Mouse (Mus musculus) adrenal gland, postnatal 14 days (tissue): ENCODE measurements at regions not wholly inside any gene's neighbourhood (a gene's known extent, or its start where the extent isn't known, plus 50 kb on each side); places are given as distances from the start of the nearest gene placed in this dataset.

Experiments used
- DNase-seq: peaks from one replicate; pipeline ENCODE4 v3.0.0; 2021; ENCODE audit warnings: mixed read lengths

DNA sequence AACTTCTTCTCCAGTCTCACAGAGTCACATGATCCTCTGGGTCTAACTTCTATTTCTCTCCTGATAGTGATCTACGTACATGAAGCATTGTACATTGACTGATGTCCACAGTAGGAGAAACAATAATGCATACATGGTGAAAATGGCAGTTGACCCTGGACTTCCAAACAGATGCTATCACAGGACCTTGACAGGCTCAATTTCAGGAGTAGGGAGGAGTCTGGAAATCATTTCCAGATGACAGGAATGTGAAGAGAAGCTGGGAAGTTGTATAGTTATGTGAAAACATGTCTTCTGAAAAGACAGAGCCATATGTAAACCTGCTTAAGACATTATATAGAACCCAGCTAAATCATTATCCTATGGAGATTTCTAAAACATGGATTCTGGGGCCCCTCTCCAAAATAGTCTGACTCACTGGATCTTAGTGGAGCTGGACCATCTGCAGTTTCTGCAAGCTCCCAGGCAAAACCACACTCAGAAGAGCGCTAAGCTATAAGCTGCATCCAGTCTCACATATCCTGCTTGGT lies 322.3 kb upstream of the Ldb2 start:
- DNase-seq: no peak

- no peak for DNase-seq
Measured at GRCm38 (mm10) chr5:45119757-45120156, 320.3 kb upstream of the Ldb2 start.

- DNase-seq: no peak
Measured at GRCm38 (mm10) chr5:45111246-45111645, 311.8 kb upstream of the Ldb2 start.

GRCm38 (mm10) chr5:45110797-45111196 lies 311.3 kb upstream of the Ldb2 start:
- DNase-seq: no peak

GRCm38 (mm10) chr5:45105236-45105816 lies 305.8 kb upstream of the Ldb2 start:
- no peak for DNase-seq

DNA sequence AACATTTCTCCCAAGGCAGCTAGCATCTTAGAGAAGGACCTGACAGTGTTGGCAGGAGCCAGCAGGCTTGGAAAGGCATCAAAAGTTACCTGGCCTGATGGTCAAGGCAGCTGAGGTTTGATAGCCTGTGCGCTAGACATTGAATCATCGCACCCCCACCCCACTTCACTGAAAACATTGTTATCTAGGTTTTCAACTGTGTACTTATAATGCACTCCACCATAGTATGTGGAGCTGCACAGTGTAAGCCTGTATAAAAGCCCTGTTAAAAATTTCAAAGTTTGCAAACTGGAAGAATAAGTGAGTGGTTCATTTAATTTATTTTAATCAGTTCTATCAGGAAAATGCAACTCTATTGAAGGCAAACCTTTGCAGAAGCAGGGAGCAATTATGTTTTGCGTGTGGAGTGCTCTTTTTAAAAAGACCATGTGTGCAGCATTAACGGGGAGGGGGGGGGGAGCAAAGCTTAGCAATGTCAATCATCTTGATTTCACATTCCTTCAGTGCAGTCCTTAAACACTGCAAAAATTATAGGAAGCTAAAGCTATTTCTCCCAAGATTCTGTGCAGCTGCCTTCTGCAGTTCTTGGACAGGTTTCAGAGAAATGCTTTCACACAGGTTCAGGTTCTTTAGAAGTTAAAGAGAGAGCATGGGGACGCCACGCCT lies 304.4 kb upstream of the Ldb2 start:
- DNase-seq: no peak

GRCm38 (mm10) chr5:45102661-45103060 lies 303.2 kb upstream of the Ldb2 start:
- DNase-seq: no peak

DNA sequence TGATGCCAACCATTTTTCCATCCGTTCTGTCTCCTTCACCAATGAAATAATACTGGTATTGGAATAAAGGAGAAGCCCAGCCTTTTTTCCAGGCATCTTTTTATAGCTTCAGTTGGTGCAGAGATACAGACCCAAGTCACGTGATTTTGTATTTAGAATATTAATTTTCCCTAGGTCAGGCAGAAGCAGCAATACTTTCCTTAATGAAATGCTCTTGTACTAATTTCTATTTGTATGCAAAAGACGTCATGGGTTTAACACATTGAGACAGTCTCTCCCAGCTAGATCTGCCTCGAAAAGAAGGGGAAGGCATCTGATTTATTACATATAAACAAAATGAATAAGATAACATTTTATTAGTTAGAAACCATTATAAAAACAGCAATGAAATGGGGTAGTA lies 302.3 kb upstream of the Ldb2 start:
- no peak for DNase-seq

DNA sequence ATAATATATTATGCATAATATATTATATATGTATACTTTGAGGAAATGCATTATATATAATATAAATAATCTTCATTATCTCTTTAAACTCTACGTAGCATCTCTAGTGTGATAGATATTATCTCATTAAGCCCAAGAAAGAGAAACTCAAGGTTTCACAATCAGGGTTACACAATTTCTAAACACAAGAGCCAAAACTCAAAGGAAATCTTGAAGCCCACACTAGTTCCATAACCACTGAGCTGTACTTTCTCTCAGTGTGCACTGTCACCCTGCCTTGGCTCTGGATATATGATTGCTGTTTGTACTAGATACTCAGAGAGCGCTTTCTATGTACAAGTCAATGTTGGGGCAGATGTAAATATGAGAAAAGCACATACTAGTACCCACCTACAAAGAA lies 299.6 kb upstream of the Ldb2 start:
- no peak for DNase-seq

DNA sequence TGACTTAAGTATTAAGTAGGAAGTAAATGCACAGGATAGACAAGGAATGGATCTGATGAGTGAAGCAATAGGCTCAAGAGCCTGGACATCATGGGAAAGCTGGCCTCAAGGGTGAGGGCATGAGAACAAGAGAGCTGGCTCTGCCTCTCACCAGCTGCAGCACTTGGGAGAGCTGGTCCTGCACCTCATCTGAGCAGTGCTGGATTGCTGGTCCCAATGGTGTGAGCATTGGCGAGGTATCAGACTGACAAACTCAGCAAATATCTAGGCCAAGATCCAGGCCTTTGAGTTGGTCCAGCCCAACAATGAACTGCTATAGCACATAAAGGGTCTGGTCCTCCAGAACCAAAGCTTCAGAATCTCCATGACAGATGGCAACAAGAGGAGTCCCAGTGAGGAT lies 298.5 kb upstream of the Ldb2 start:
- no peak for DNase-seq

- peak; percentile 4 for DNase-seq
Measured at GRCm38 (mm10) chr5:45084741-45085140, 285.3 kb upstream of the Ldb2 start.

DNA sequence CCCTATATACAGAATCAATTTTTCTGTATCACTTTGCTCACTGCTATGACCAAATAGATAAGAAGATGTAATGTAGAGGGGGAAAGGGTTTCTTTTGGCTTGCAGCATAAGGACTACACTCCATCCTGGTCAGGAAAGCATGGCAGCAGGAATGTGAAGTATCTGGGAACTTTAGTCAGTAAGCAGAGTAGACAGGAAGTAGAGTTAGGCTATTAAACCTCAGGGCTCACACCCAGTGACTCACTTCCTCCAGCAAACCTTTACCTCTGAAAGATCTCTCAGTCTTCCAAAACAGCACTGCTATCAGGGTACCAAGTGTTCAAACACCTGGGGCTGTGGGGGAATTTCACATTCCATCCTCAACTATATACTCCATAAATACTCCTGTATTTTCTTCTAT lies 283.1 kb upstream of the Ldb2 start:
- DNase-seq: no peak

DNA sequence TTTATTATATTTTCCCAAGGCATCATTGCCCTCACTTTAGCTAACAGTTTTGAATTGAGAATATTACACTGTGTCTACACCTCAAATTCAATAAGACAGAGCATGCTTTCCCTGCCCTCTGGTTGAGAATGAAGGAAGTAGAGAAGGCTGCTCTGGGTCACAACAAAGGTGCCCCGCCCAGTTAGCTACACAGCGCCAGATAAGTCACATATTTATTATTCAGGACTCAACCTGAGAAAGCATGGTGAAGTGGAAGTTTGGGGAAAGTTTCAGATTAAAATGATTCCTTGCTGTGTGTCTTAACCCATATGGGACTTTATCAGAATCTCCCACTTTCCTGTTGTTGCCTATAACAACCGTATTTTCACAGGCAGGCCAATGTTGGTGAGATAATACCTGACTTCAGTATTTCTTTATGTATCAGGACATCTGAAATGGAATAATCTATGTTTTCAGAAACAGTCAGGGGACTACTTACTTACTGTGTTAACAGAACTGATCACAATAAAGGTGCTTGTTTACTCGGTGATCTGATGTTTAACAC lies 276.9 kb upstream of the Ldb2 start:
- DNase-seq: no peak

GRCm38 (mm10) chr5:45075195-45075594 lies 275.7 kb upstream of the Ldb2 start:
- no peak for DNase-seq

- no peak for DNase-seq
Measured at GRCm38 (mm10) chr5:45072529-45072928, 273.0 kb upstream of the Ldb2 start.

- no peak for DNase-seq
Measured at GRCm38 (mm10) chr5:45065917-45066699, 266.6 kb upstream of the Ldb2 start.

DNA sequence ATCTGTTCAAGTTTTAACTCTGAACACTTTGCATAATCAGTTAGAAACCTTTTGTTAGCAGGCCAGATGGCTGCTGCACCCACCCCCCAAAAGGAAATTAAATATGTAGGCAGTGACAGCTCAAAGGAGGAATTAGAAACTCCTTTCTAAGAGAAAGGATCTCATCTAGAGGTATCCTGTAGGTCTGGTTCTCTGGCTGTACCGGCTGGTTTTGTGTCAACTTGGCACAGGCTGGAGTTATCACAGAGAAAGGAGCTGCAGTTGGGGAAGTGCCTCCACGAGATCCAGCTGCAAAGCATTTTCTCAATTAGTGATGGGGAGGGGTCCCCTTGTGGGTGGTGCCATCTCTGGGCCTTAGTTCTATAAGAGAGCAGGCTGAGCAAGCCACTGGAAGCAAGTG lies 263.1 kb upstream of the Ldb2 start:
- DNase-seq: no peak

DNA sequence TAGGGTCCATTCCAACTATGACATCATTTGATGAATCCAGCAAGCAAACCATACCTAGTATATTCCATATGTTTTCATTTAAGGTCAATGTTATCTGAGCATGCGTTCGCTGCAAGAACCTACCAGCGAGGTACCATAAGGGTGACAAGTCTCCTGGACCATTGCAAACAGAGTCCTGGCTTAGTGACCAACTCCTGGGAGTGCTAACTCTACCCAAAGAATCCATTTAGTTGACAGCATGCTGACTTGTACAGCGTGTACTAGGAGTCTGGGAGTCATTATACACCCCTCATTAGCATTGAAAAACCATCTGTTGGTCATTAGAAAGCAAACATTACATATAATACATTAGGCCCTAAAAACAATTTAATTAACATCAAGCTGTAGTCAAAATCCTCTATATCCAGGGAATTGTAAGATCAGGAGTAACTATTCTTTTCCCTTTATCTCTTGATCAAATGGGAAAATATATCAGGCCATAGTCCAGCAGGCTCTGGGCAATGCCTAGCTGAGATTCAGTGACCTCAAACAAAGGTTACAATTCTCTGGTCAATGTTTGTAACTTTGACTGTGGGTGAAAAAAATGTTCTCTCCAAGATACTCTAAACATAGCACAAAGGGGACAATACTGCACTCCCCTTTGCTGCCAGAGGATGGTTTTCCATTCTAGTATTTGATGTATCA lies 255.9 kb upstream of the Ldb2 start:
- no peak for DNase-seq

GRCm38 (mm10) chr5:45049410-45049809 lies 249.9 kb upstream of the Ldb2 start:
- no peak for DNase-seq

- no peak for DNase-seq
Measured at GRCm38 (mm10) chr5:45042914-45043313, 243.4 kb upstream of the Ldb2 start.

DNA sequence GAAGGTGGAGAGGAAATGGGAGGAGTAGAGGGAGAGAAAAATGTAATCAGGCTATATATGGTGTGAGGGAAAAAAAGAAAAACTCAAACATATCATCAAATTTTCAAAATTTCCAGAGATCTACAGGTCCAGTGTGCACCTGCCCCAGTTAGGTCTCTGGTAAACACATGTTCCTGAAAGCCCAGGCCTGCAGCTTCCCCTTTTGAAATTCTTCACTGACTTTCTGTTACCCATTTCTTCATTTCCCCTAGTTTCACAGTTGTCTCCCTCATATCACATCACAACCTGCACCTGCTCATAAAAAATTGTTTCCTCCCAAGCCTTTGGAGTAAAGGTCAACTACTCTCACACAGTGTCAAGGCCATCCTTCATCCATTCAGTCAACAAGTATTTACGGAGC lies 236.9 kb upstream of the Ldb2 start:
- no peak for DNase-seq

GRCm38 (mm10) chr5:45033146-45033545 lies 233.7 kb upstream of the Ldb2 start:
- DNase-seq: no peak

DNA sequence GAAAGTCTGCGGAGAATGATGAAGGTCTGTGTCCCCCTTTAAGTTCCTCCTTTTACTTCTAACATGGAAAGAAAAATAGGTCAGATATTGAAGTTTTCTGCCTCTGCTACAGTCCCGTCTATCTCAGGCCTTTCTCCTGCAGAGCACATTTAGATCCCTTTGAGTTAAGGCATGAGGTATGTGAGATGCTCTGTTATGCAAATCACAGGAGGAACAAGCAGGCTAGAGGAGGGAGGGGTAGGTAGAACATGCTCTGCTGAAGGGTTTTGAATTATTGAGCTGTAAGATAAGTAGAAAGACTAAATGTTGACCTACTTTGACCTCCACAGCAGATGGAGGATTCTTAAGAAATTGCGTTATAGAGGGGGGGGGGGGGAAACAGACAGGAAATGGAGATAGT lies 228.4 kb upstream of the Ldb2 start:
- DNase-seq: no peak
